Mouse (Mus musculus): ENCODE measurements around the gene Mxd3. TPM values are rescaled to one million over a fixed set of nuclear protein-coding genes. Genes with fewer than 3 reads are reported as not detected.
A peak's percentile ranks its signal among the peaks of the same experiment; 100 is the strongest.

The Mxd3 gene
- polyA plus RNA-seq, 1 experiment from 2014 or later: 28.9 TPM

GRCm38 (mm10) chr13:55361974-55362452, 32.4 kb upstream of the Mxd3 start:
- Histone ChIP-seq H3K27ac (replicated peaks) (peak overlapping the region; percentile 80), H3K9ac (replicated peaks) (peak overlapping the region; percentile 76), H3K4me1 (peaks cover 31% of the 10 kb centered on the region), H3K36me3 (peaks cover 19% of the 10 kb centered on the region), H3K27me3 (peaks cover 5% of the 10 kb centered on the region; the same call in 1 of the 2 replicates), H3K4me3 (peak overlapping the region; percentile 67), H3K9me3 (no peaks in the 10 kb centered on the region), H3K4me2 (replicated peaks) (peak overlapping the region; percentile 78)
- ATAC-seq (replicated peaks): peak; percentile 55
- WGBS: under 1% methylated on average over 32 of the region's 32 CpGs

- Histone ChIP-seq H3K9me3 (no peaks in the 10 kb centered on the region), H3K27ac (replicated peaks) (no peak overlapping the region), H3K4me3 (peak overlapping the region; percentile 67), H3K27me3 (peaks cover 3% of the 10 kb centered on the region; the same call in 1 of the 2 replicates), H3K4me2 (replicated peaks) (peak overlapping the region; percentile 78), H3K36me3 (peaks cover 20% of the 10 kb centered on the region), H3K9ac (replicated peaks) (no peak overlapping the region; the same call in 1 of the 2 replicates), H3K4me1 (peaks cover 31% of the 10 kb centered on the region)
- no peak for ATAC-seq (replicated peaks)
Observed at GRCm38 (mm10) chr13:55361145-55361544, 31.5 kb upstream of the Mxd3 start.

GRCm38 (mm10) chr13:55346745-55347144, 17.1 kb upstream of the Mxd3 start:
- Histone ChIP-seq H3K9me3 (no peaks in the 10 kb centered on the region), H3K9ac (replicated peaks) (no peak overlapping the region), H3K27ac (replicated peaks) (no peak overlapping the region), H3K4me1 (no peaks in the 10 kb centered on the region), H3K36me3 (peaks cover 73% of the 10 kb centered on the region), H3K27me3 (no peaks in the 10 kb centered on the region), H3K4me3 (no peak overlapping the region), H3K4me2 (replicated peaks) (no peak overlapping the region)
- 89% methylated on average over 11 of the region's 11 CpGs for WGBS
- no peak for ATAC-seq (replicated peaks)

- no peaks in the 10 kb centered on the region for H3K27me3 ChIP-seq
- WGBS: 90% methylated on average over 7 of the region's 7 CpGs
- H3K36me3 ChIP-seq: peaks cover 55% of the 10 kb centered on the region
- no peak overlapping the region for H3K27ac ChIP-seq (replicated peaks)
- H3K4me1 ChIP-seq: no peaks in the 10 kb centered on the region
- no peak for ATAC-seq (replicated peaks)
- H3K4me3 ChIP-seq: no peak overlapping the region
- H3K4me2 ChIP-seq (replicated peaks): no peak overlapping the region
- no peaks in the 10 kb centered on the region for H3K9me3 ChIP-seq
- H3K9ac ChIP-seq (replicated peaks): no peak overlapping the region
Observed at GRCm38 (mm10) chr13:55344286-55344685, 14.7 kb upstream of the Mxd3 start.

- Histone ChIP-seq H3K9ac (replicated peaks) (no peak overlapping the region), H3K27ac (replicated peaks) (no peak overlapping the region), H3K4me3 (no peak overlapping the region), H3K27me3 (no peaks in the 10 kb centered on the region), H3K4me2 (replicated peaks) (no peak overlapping the region), H3K9me3 (no peaks in the 10 kb centered on the region), H3K4me1 (no peaks in the 10 kb centered on the region), H3K36me3 (peaks cover 38% of the 10 kb centered on the region)
- WGBS: 48% methylated on average over 11 of the region's 11 CpGs
- no peak for ATAC-seq (replicated peaks)
Observed at GRCm38 (mm10) chr13:55342469-55342868, 12.8 kb upstream of the Mxd3 start.

GRCm38 (mm10) chr13:55339259-55339658, 9.6 kb upstream of the Mxd3 start:
- Histone ChIP-seq H3K36me3 (peaks cover 6% of the 10 kb centered on the region), H3K9ac (replicated peaks) (no peak overlapping the region), H3K4me1 (no peaks in the 10 kb centered on the region), H3K4me2 (replicated peaks) (no peak overlapping the region), H3K27me3 (no peaks in the 10 kb centered on the region), H3K27ac (replicated peaks) (no peak overlapping the region), H3K4me3 (no peak overlapping the region), H3K9me3 (no peaks in the 10 kb centered on the region)
- no peak for ATAC-seq (replicated peaks)
- WGBS: 31% methylated on average over 2 of the region's 2 CpGs

GRCm38 (mm10) chr13:55338131-55339054, 8.8 kb upstream of the Mxd3 start:
- Histone ChIP-seq H3K4me3 (no peak overlapping the region), H3K4me2 (replicated peaks) (no peak overlapping the region), H3K27me3 (no peaks in the 10 kb centered on the region), H3K9me3 (no peaks in the 10 kb centered on the region), H3K27ac (replicated peaks) (no peak overlapping the region), H3K4me1 (no peaks in the 10 kb centered on the region), H3K36me3 (no peaks in the 10 kb centered on the region), H3K9ac (replicated peaks) (no peak overlapping the region)
- no peak for ATAC-seq (replicated peaks)
- WGBS: 60% methylated on average over 12 of the region's 12 CpGs

GRCm38 (mm10) chr13:55337341-55337975, 7.8 kb upstream of the Mxd3 start:
- H3K9me3 ChIP-seq: no peaks in the 10 kb centered on the region
- no peaks in the 10 kb centered on the region for H3K27me3 ChIP-seq
- WGBS: 71% methylated on average over 10 of the region's 10 CpGs
- no peak overlapping the region for H3K4me2 ChIP-seq (replicated peaks)
- no peak overlapping the region for H3K27ac ChIP-seq (replicated peaks)
- no peak overlapping the region for H3K4me3 ChIP-seq
- no peaks in the 10 kb centered on the region for H3K4me1 ChIP-seq
- H3K9ac ChIP-seq (replicated peaks): no peak overlapping the region
- no peaks in the 10 kb centered on the region for H3K36me3 ChIP-seq
- ATAC-seq (replicated peaks): no peak

- WGBS: 85% methylated on average over 4 of the region's 4 CpGs
- Histone ChIP-seq H3K4me1 (peaks cover 4% of the 10 kb centered on the region; the same call in 1 of the 2 replicates), H3K9ac (replicated peaks) (no peak overlapping the region), H3K27ac (replicated peaks) (no peak overlapping the region), H3K4me3 (no peak overlapping the region), H3K4me2 (replicated peaks) (no peak overlapping the region), H3K27me3 (no peaks in the 10 kb centered on the region), H3K9me3 (no peaks in the 10 kb centered on the region), H3K36me3 (no peaks in the 10 kb centered on the region)
- ATAC-seq (replicated peaks): no peak
Observed at GRCm38 (mm10) chr13:55335701-55336100, 6.1 kb upstream of the Mxd3 start.

GRCm38 (mm10) chr13:55332331-55332730, 2.7 kb upstream of the Mxd3 start:
- WGBS: 92% methylated on average over 3 of the region's 3 CpGs
- no peaks in the 10 kb centered on the region for H3K27me3 ChIP-seq

GRCm38 (mm10) chr13:55330567-55331400, 1.2 kb upstream of the Mxd3 start:
- Histone ChIP-seq H3K27me3 (no peaks in the 10 kb centered on the region), H3K36me3 (0 out of 2 replicates have a peak, but pooled peaks cover 3% of the 10 kb centered on the region), H3K27ac (replicated peaks) (peak overlapping the region; percentile 90), H3K4me2 (replicated peaks) (peak overlapping the region; percentile 68), H3K9ac (replicated peaks) (peak overlapping the region; percentile 72), H3K4me1 (peaks cover 37% of the 10 kb centered on the region), H3K4me3 (peak overlapping the region; percentile 86), H3K9me3 (no peaks in the 10 kb centered on the region)
- WGBS: 50% methylated on average over 14 of the region's 14 CpGs
- no peak for ATAC-seq (replicated peaks)

More at GRCm38 (mm10) chr13:55332331-55332730, 2.7 kb upstream of the Mxd3 start:
- Histone ChIP-seq H3K4me2 (replicated peaks) (no peak overlapping the region), H3K9me3 (no peaks in the 10 kb centered on the region), H3K36me3 (no peaks in the 10 kb centered on the region), H3K4me1 (peaks cover 31% of the 10 kb centered on the region), H3K4me3 (no peak overlapping the region), H3K27ac (replicated peaks) (no peak overlapping the region), H3K9ac (replicated peaks) (no peak overlapping the region)
- ATAC-seq (replicated peaks): no peak
